Mouse (Mus musculus) mouse trophoblast stem cell (cell line): ENCODE measurements around the gene Haus3.

Experiments
- in situ Hi-C, 2 experiments: fragments of 300-500 bp; cut with MseI, MboI; formaldehyde crosslinking; loops; 2 replicates in 1 of 2; 3 replicates in 1 of 2; pipeline ENCODE4 v1.15.1; 2025

The Haus3 gene

GRCm38 (mm10) chr5:34186961-34187391 is 17.6 kb upstream of the Haus3 start:
- in situ Hi-C loops: no loop called here

- in situ Hi-C loops: no loop called here
Observed at GRCm38 (mm10) chr5:34186391-34186790, 17.1 kb upstream of the Haus3 start.

- in situ Hi-C loops: no loop called here
Observed at GRCm38 (mm10) chr5:34185791-34186190, 16.5 kb upstream of the Haus3 start.

- in situ Hi-C loops: no loop called here
Observed at GRCm38 (mm10) chr5:34185051-34185580, 15.8 kb upstream of the Haus3 start.

GRCm38 (mm10) chr5:34183976-34184375 is 14.6 kb upstream of the Haus3 start:
- in situ Hi-C loops: no loop called here

- in situ Hi-C loops: no loop called here
Observed at GRCm38 (mm10) chr5:34183156-34183880, 14.0 kb upstream of the Haus3 start.

- in situ Hi-C loops: no loop called here
Observed at GRCm38 (mm10) chr5:34182486-34182885, 13.2 kb upstream of the Haus3 start.

GRCm38 (mm10) chr5:34177821-34178220 is 8.5 kb upstream of the Haus3 start:
- in situ Hi-C loops: no loop called here

GRCm38 (mm10) chr5:34177091-34177490 is 7.8 kb upstream of the Haus3 start:
- in situ Hi-C loops: no loop called here

GRCm38 (mm10) chr5:34176691-34177090 is 7.4 kb upstream of the Haus3 start:
- in situ Hi-C loops: no loop called here

- in situ Hi-C loops: no loop called here
Observed at GRCm38 (mm10) chr5:34175403-34175694, 6.0 kb upstream of the Haus3 start.

GRCm38 (mm10) chr5:34174550-34175402 is 5.4 kb upstream of the Haus3 start:
- in situ Hi-C loops: no loop called here

GRCm38 (mm10) chr5:34174021-34174420 is 4.7 kb upstream of the Haus3 start:
- in situ Hi-C loops: no loop called here

GRCm38 (mm10) chr5:34170726-34171125 is 1.4 kb upstream of the Haus3 start:
- in situ Hi-C loops: no loop called here

- in situ Hi-C loops: no loop called here
Observed at GRCm38 (mm10) chr5:34169954-34170353, 627 bp upstream of the Haus3 start.

- in situ Hi-C loops: no loop called here
Observed at GRCm38 (mm10) chr5:34167857-34168256, 1.5 kb downstream of the Haus3 start.

- in situ Hi-C loops: no loop called here
Observed at GRCm38 (mm10) chr5:34165793-34166192, 3.5 kb downstream of the Haus3 start.

GRCm38 (mm10) chr5:34148476-34148875 is 20.9 kb downstream of the Haus3 start:
- in situ Hi-C loops: no loop called here

GRCm38 (mm10) chr5:34147554-34147953 is 21.8 kb downstream of the Haus3 start:
- in situ Hi-C loops: no loop called here

- in situ Hi-C loops: no loop called here
Observed at GRCm38 (mm10) chr5:34139751-34140150, 29.6 kb downstream of the Haus3 start.

- in situ Hi-C loops: no loop called here
Observed at GRCm38 (mm10) chr5:34132731-34133130, 36.6 kb downstream of the Haus3 start.

- in situ Hi-C loops: no loop called here
Observed at GRCm38 (mm10) chr5:34124131-34124530, 45.2 kb downstream of the Haus3 start.
